Mouse (Mus musculus) stomach, postnatal 0 days (tissue): ENCODE data around the gene BC030499.

ENCODE experiments used
- CTCF ChIP-seq: IDR thresholded peaks from 2 replicates; pipeline ENCODE4 v1.5.1; 2016; ENCODE audit warnings: antibody characterized with exemption, low read depth, mild to moderate bottlenecking, moderate library complexity
- EP300 ChIP-seq: optimal IDR thresholded peaks from 2 replicates; pipeline ENCODE3; 2016; ENCODE audit warnings: antibody characterized with exemption

DNA sequence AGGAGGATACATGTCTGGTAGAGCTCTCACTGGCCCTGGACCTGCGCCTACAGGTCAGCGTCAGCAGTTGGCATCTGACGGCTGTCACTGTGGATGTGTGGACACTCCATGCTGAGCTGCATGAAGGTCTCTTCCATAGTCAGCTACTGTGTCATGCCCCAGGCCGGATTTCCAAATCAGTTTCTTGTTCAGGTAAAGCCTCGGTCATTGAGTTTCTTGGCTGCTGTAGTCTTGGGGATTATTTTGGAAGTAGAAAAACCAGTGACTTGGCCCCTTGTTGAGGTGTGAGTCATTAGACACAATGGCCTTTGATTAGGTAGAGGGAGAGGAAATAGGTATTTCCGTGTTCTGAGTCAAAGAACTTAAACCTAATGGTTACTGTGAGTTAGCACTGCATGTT, 25.1 kb upstream of the BC030499 start:
- TF ChIP-seq EP300 (no peak), CTCF (no peak)
